Mouse (Mus musculus) MN1 (cell line): ENCODE data around the gene Gm20458.
A peak's percentile ranks its signal among the peaks of the same experiment; 100 is the strongest.

ENCODE experiments used
- DNase-seq: peaks from one replicate; pipeline ENCODE4 v3.0.0-alpha.2; 2016; ENCODE audit warnings: low spot score

Gm20458 gene

GRCm38 (mm10) chr2:164435216-164436090 is 25.3 kb upstream of the Gm20458 start:
- DNase-seq: no peak

GRCm38 (mm10) chr2:164436215-164436913 is 24.4 kb upstream of the Gm20458 start:
- DNase-seq: no peak

GRCm38 (mm10) chr2:164436961-164437360 is 23.8 kb upstream of the Gm20458 start:
- no peak for DNase-seq

GRCm38 (mm10) chr2:164437710-164438109 is 23.1 kb upstream of the Gm20458 start:
- DNase-seq: no peak

GRCm38 (mm10) chr2:164438257-164438656 is 22.5 kb upstream of the Gm20458 start:
- no peak for DNase-seq

- DNase-seq: no peak
These were observed 21.8 kb upstream of the Gm20458 start for GRCm38 (mm10) chr2:164439001-164439421.

- no peak for DNase-seq
These were observed 20.5 kb upstream of the Gm20458 start for GRCm38 (mm10) chr2:164440314-164440713.

GRCm38 (mm10) chr2:164441155-164441554 is 19.6 kb upstream of the Gm20458 start:
- no peak for DNase-seq

- DNase-seq: no peak
These were observed 19.0 kb upstream of the Gm20458 start for GRCm38 (mm10) chr2:164441731-164442130.

GRCm38 (mm10) chr2:164442315-164443050 is 18.3 kb upstream of the Gm20458 start:
- DNase-seq: no peak

- DNase-seq: peak; percentile 30
These were observed 17.7 kb upstream of the Gm20458 start for GRCm38 (mm10) chr2:164443051-164443437.

GRCm38 (mm10) chr2:164443460-164444000 is 17.2 kb upstream of the Gm20458 start, which contains the start of gene Sdc4:
Gene Sdc4, minus strand, starts transcription at chr2:164443887.
- DNase-seq: no peak

GRCm38 (mm10) chr2:164444701-164445100 is 16.1 kb upstream of the Gm20458 start:
- DNase-seq: no peak

GRCm38 (mm10) chr2:164445399-164446085 is 15.2 kb upstream of the Gm20458 start:
- DNase-seq: no peak

GRCm38 (mm10) chr2:164446086-164446469 is 14.7 kb upstream of the Gm20458 start:
- DNase-seq: no peak

- DNase-seq: no peak
These were observed 12.6 kb upstream of the Gm20458 start for GRCm38 (mm10) chr2:164448140-164448539.

GRCm38 (mm10) chr2:164448921-164449320 is 11.8 kb upstream of the Gm20458 start:
- DNase-seq: no peak

GRCm38 (mm10) chr2:164449341-164450042 is 11.3 kb upstream of the Gm20458 start:
- DNase-seq: no peak

GRCm38 (mm10) chr2:164452000-164452676 is 8.6 kb upstream of the Gm20458 start:
- DNase-seq: no peak

GRCm38 (mm10) chr2:164453047-164453757 is 7.6 kb upstream of the Gm20458 start:
- no peak for DNase-seq
